Mouse (Mus musculus): ENCODE measurements around the gene Cbx3. TPM values are rescaled to one million over a fixed set of nuclear protein-coding genes. Genes with fewer than 3 reads are reported as not detected.

The Cbx3 gene
- polyA plus RNA-seq, 1 experiment: 20.5 TPM

GRCm38 (mm10) chr6:51457283-51457682 is 12.9 kb upstream of the Cbx3 start:
- no peak for TF ChIP-seq CTCF (IDR thresholded peaks at IDR 0.05; ENCODE audit: borderline replicate concordance, control insufficient read depth, extremely low read depth, insufficient read depth, low read length, poor library complexity)
- TF ChIP-seq POLR2A (IDR thresholded peaks at IDR 0.05; ENCODE audit: control insufficient read depth, extremely low read depth, insufficient read depth, low read length, poor library complexity): no peak
- WGBS: 68% methylated on average over 3 of the region's 3 CpGs
- no peak for DNase-seq
- no peaks in the 10 kb centered on the region for H3K4me1 ChIP-seq (replicated peaks; ENCODE audit: control insufficient read depth, insufficient read depth, low read length)
- no peak overlapping the region for H3K4me3 ChIP-seq (ENCODE audit: control insufficient read depth, insufficient read depth, low read length)
- H3K27ac ChIP-seq (ENCODE audit: control insufficient read depth, insufficient read depth, low read length): no peak overlapping the region
- H3K27me3 ChIP-seq (ENCODE audit: control insufficient read depth, insufficient read depth, low read length): no peaks in the 10 kb centered on the region
- H3K36me3 ChIP-seq (ENCODE audit: control insufficient read depth, insufficient read depth, low read length): peaks cover 51% of the 10 kb centered on the region

DNA sequence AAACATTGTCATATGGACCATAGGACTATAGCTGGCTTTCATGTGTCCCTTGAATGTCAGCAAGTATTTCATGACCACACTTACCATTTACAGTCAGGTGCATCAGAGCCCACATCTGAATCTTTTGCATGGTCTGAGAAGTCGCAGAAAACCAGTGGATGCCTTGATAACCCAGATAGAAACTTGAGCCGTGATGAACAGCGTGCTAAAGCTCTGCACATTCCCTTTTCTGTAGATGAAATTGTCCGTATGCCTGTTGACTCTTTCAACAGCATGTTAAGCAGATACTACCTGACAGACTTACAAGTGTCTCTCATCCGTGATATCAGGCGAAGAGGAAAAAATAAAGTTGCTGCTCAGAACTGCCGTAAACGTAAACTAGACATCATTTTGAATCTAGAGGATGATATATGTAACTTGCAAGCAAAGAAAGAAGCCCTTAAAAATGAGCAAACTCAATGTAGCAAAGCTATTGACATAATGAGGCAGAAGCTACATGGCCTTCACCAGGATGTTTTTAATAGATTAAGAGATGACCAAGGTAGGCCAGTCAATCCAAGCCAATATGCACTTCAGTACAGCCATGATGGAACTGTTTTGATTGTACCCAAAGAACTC is 12.3 kb upstream of the Cbx3 start:
- no peak overlapping the region for H3K4me3 ChIP-seq (ENCODE audit: control insufficient read depth, insufficient read depth, low read length)
- no peak for DNase-seq
- H3K4me1 ChIP-seq (replicated peaks; ENCODE audit: control insufficient read depth, insufficient read depth, low read length): no peaks in the 10 kb centered on the region
- peaks cover 55% of the 10 kb centered on the region for H3K36me3 ChIP-seq (ENCODE audit: control insufficient read depth, insufficient read depth, low read length)
- WGBS: 91% methylated on average over 8 of the region's 8 CpGs
- no peak overlapping the region for H3K27ac ChIP-seq (ENCODE audit: control insufficient read depth, insufficient read depth, low read length)
- H3K27me3 ChIP-seq (ENCODE audit: control insufficient read depth, insufficient read depth, low read length): no peaks in the 10 kb centered on the region
- TF ChIP-seq CTCF (IDR thresholded peaks at IDR 0.05; ENCODE audit: borderline replicate concordance, control insufficient read depth, extremely low read depth, insufficient read depth, low read length, poor library complexity) (no peak), POLR2A (IDR thresholded peaks at IDR 0.05; ENCODE audit: control insufficient read depth, extremely low read depth, insufficient read depth, low read length, poor library complexity) (no peak)

GRCm38 (mm10) chr6:51458925-51459312 is 11.2 kb upstream of the Cbx3 start:
- Histone ChIP-seq H3K36me3 (ENCODE audit: control insufficient read depth, insufficient read depth, low read length) (peaks cover 66% of the 10 kb centered on the region), H3K4me3 (ENCODE audit: control insufficient read depth, insufficient read depth, low read length) (no peak overlapping the region), H3K4me1 (replicated peaks; ENCODE audit: control insufficient read depth, insufficient read depth, low read length) (no peaks in the 10 kb centered on the region), H3K27ac (ENCODE audit: control insufficient read depth, insufficient read depth, low read length) (no peak overlapping the region), H3K27me3 (ENCODE audit: control insufficient read depth, insufficient read depth, low read length) (no peaks in the 10 kb centered on the region)
- DNase-seq: no peak
- TF ChIP-seq POLR2A (IDR thresholded peaks at IDR 0.05; ENCODE audit: control insufficient read depth, extremely low read depth, insufficient read depth, low read length, poor library complexity) (no peak), CTCF (IDR thresholded peaks at IDR 0.05; ENCODE audit: borderline replicate concordance, control insufficient read depth, extremely low read depth, insufficient read depth, low read length, poor library complexity) (no peak)
- WGBS: 90% methylated on average over 2 of the region's 2 CpGs

- no peak overlapping the region for H3K4me3 ChIP-seq (ENCODE audit: control insufficient read depth, insufficient read depth, low read length)
- TF ChIP-seq CTCF (IDR thresholded peaks at IDR 0.05; ENCODE audit: borderline replicate concordance, control insufficient read depth, extremely low read depth, insufficient read depth, low read length, poor library complexity) (no peak), POLR2A (IDR thresholded peaks at IDR 0.05; ENCODE audit: control insufficient read depth, extremely low read depth, insufficient read depth, low read length, poor library complexity) (no peak)
- H3K4me1 ChIP-seq (replicated peaks; ENCODE audit: control insufficient read depth, insufficient read depth, low read length): no peaks in the 10 kb centered on the region
- H3K27ac ChIP-seq (ENCODE audit: control insufficient read depth, insufficient read depth, low read length): no peak overlapping the region
- H3K27me3 ChIP-seq (ENCODE audit: control insufficient read depth, insufficient read depth, low read length): no peaks in the 10 kb centered on the region
- WGBS: 92% methylated on average over 5 of the region's 5 CpGs
- DNase-seq: no peak
- peaks cover 71% of the 10 kb centered on the region for H3K36me3 ChIP-seq (ENCODE audit: control insufficient read depth, insufficient read depth, low read length)
Measured at GRCm38 (mm10) chr6:51459313-51460020, 10.7 kb upstream of the Cbx3 start.

DNA sequence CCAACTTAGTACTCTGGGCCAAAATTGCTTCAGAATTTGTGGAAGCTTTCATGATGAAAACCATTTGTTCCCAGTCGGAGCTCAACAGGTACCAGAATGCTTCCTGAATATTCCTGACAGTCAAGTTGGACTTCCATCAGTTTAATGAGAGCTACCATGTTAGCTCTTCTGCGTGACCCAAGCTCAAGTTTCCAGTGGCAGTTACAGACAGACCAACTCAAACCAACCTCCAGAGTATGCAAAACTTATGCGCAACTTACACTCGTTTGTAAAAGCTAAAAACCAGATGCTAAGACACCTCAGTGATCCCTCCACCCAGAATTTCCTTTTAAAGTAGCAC is 10.2 kb upstream of the Cbx3 start:
- Histone ChIP-seq H3K4me1 (replicated peaks; ENCODE audit: control insufficient read depth, insufficient read depth, low read length) (no peaks in the 10 kb centered on the region), H3K27me3 (ENCODE audit: control insufficient read depth, insufficient read depth, low read length) (no peaks in the 10 kb centered on the region), H3K36me3 (ENCODE audit: control insufficient read depth, insufficient read depth, low read length) (peaks cover 76% of the 10 kb centered on the region), H3K4me3 (ENCODE audit: control insufficient read depth, insufficient read depth, low read length) (no peak overlapping the region), H3K27ac (ENCODE audit: control insufficient read depth, insufficient read depth, low read length) (no peak overlapping the region)
- TF ChIP-seq CTCF (IDR thresholded peaks at IDR 0.05; ENCODE audit: borderline replicate concordance, control insufficient read depth, extremely low read depth, insufficient read depth, low read length, poor library complexity) (no peak), POLR2A (IDR thresholded peaks at IDR 0.05; ENCODE audit: control insufficient read depth, extremely low read depth, insufficient read depth, low read length, poor library complexity) (no peak)
- 90% methylated on average over 4 of the region's 4 CpGs for WGBS
- no peak for DNase-seq

GRCm38 (mm10) chr6:51460363-51460762 is 9.8 kb upstream of the Cbx3 start:
- H3K4me3 ChIP-seq (ENCODE audit: control insufficient read depth, insufficient read depth, low read length): no peak overlapping the region
- H3K4me1 ChIP-seq (replicated peaks; ENCODE audit: control insufficient read depth, insufficient read depth, low read length): no peaks in the 10 kb centered on the region
- DNase-seq: no peak
- H3K27me3 ChIP-seq (ENCODE audit: control insufficient read depth, insufficient read depth, low read length): no peaks in the 10 kb centered on the region
- H3K27ac ChIP-seq (ENCODE audit: control insufficient read depth, insufficient read depth, low read length): no peak overlapping the region
- H3K36me3 ChIP-seq (ENCODE audit: control insufficient read depth, insufficient read depth, low read length): peaks cover 80% of the 10 kb centered on the region
- 95% methylated on average over 3 of the region's 3 CpGs for WGBS
- no peak for TF ChIP-seq CTCF (IDR thresholded peaks at IDR 0.05; ENCODE audit: borderline replicate concordance, control insufficient read depth, extremely low read depth, insufficient read depth, low read length, poor library complexity)
- TF ChIP-seq POLR2A (IDR thresholded peaks at IDR 0.05; ENCODE audit: control insufficient read depth, extremely low read depth, insufficient read depth, low read length, poor library complexity): no peak

All from thymus, adult 2 months (tissue).